Mouse (Mus musculus) embryonic facial prominence, embryonic 11.5 days (tissue): Measurements from ENCODE around the gene Acyp1. TPM values are rescaled to one million over a fixed set of nuclear protein-coding genes. Genes with fewer than 3 reads are reported as not detected.

ENCODE experiments used
- ATAC-seq: fragments of 200-750 bp; cut with Nextera tagmentation; replicated peaks from 2 replicates; pipeline ENCODE4 v1.8.0; 2017; ENCODE audit warnings: low read depth; ENCODE audit not compliant: insufficient number of reproducible peaks, low FRiP score, low TSS enrichment
- DNase-seq: peaks from one replicate; pipeline ENCODE4 v3.0.0-alpha.2; 2015; ENCODE audit warnings: low spot score
- H3K27ac ChIP-seq: fragments of 300-500 bp; sonication (generic); replicated peaks from 2 replicates; pipeline ENCODE4 v1.5.1; 2014; ENCODE audit warnings: mild to moderate bottlenecking, low read depth, low read length, control low read depth
- H3K27me3 ChIP-seq: fragments of 300-500 bp; sonication (generic); 2 replicates; pipeline ENCODE4 v1.6.1; 2014; ENCODE audit warnings: mild to moderate bottlenecking, low read length, moderate library complexity, mixed read lengths; ENCODE audit not compliant: control insufficient read depth, insufficient read depth
- H3K36me3 ChIP-seq: fragments of 300-500 bp; sonication (generic); replicated peaks from 2 replicates; pipeline ENCODE4 v1.6.1; 2014; ENCODE audit warnings: low read depth, mild to moderate bottlenecking, low read length, moderate library complexity, mixed read lengths; ENCODE audit not compliant: control insufficient read depth, insufficient read depth
- H3K4me1 ChIP-seq: fragments of 300-500 bp; sonication (generic); 2 replicates; pipeline ENCODE4 v1.6.1; 2014; ENCODE audit warnings: low read length, mixed read lengths; ENCODE audit not compliant: control insufficient read depth, insufficient read depth
- H3K4me2 ChIP-seq: fragments of 300-500 bp; sonication (generic); 2 replicates; pipeline ENCODE4 v1.6.1; 2014; ENCODE audit warnings: low read depth, mild to moderate bottlenecking, control low read depth, low read length, moderate library complexity
- H3K4me3 ChIP-seq: fragments of 300-500 bp; sonication (generic); 2 replicates; pipeline ENCODE4 v1.5.1; 2014; ENCODE audit warnings: low read depth, low read length, control low read depth
- H3K9ac ChIP-seq: fragments of 300-500 bp; sonication (generic); replicated peaks from 2 replicates; pipeline ENCODE4 v1.6.1; 2014; ENCODE audit warnings: mild to moderate bottlenecking, control low read depth, low read length
- H3K9me3 ChIP-seq: fragments of 300-500 bp; sonication (generic); replicated peaks from 2 replicates; pipeline ENCODE4 v1.6.1; 2016; ENCODE audit warnings: mild to moderate bottlenecking, low read length, inconsistent platforms, mixed read lengths; ENCODE audit not compliant: control insufficient read depth
- WGBS: fragments of 180-500 bp; shearing (Covaris S2); extraction: QIAGEN DNeasy Blood & Tissue Kit; methylation state at CpG from one replicate; pipeline ENCODE4 v1.1.7; 2014; 5-methylcytosine and 5-hydroxymethylcytosine counted together
- polyA plus RNA-seq: library from polyadenylated mRNA; unstranded; fragments of >200 nt; fragmentation: Nextera tagmentation; extraction: Ambion mirVana; gene quantifications from 2 replicates; pipeline ENCODE4 v1.2.1, GENCODE M21; 2014

Gene Acyp1
- polyA plus RNA-seq, 1 experiment from 2014 or later: 58.5 TPM

DNA sequence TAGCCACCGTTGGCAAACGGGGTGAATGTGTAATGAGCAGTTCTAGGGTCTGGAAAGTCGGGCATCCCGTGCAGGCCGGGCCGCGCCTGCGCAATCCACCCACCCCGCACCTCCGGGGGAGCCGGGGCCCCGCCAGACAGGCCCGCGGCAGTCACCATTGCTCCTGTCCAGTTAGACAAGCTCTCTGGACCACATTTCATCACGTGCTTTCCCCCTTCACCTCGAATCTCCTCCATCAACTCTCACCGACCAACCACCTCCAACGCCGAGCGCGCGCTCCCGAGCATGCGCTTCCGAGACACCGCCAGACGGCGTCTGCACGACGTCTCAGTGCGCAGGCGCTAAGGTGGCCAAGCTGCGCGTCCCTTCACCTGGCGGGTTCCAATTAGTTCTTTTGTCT, 17.9 kb downstream of the Acyp1 start, which contains the start of gene Mlh3:
Gene Mlh3 (minus strand): TSS at position 281 of the 400 bp plus-strand sequence.
- Histone ChIP-seq H3K4me2 (peak within 1 kb of the TSS; percentile 45), H3K27ac (peak within 1 kb of the TSS; percentile 62), H3K4me3 (peak within 1 kb of the TSS; percentile 42), H3K4me1 (no peaks in the 10 kb centered on the region; the same call in 1 of the 2 replicates), H3K27me3 (no peaks in the 10 kb centered on the region), H3K36me3 (no peaks in the 10 kb centered on the region), H3K9ac (peak within 1 kb of the TSS; percentile 76), H3K9me3 (no peaks in the 10 kb centered on the region)
- peak; percentile 88 for ATAC-seq
- peak; percentile 90 for DNase-seq
- WGBS: 2% methylated on average over 35 of the region's 35 CpGs

DNA sequence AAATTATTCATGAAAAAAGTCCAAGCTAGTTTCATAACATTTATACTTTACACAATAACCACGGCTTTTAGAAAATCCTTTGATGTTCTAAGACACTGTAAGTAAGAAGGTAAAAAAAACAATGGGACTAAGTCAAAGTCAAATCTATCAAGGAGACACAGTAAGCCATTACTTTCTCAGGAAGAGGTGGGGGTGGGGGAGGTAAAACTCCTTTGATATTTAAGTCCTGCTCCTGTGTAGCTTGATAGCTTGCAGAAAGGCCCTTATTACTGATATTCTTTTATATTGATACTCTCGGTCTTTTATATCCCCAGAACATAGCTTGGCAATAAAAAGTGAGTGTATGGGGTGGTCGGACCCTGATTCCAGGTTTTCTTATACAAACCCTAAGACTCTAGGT, 18.4 kb downstream of the Acyp1 start:
- no peak for ATAC-seq
- no peaks in the 10 kb centered on the region for H3K27me3 ChIP-seq
- 0 out of 2 replicates have a peak overlapping the region, but pooled peaks have one; percentile 62 for H3K27ac ChIP-seq
- H3K4me3 ChIP-seq: peak overlapping the region; percentile 42
- no peak for DNase-seq
- H3K36me3 ChIP-seq: no peaks in the 10 kb centered on the region
- peak overlapping the region; percentile 76 for H3K9ac ChIP-seq
- WGBS: 55% methylated on average over 3 of the region's 3 CpGs
- no peaks in the 10 kb centered on the region for H3K9me3 ChIP-seq
- peak overlapping the region; percentile 45 for H3K4me2 ChIP-seq
- no peaks in the 10 kb centered on the region; the same call in 1 of the 2 replicates for H3K4me1 ChIP-seq

GRCm38 (mm10) chr12:85266248-85266647, 22.0 kb downstream of the Acyp1 start:
- Histone ChIP-seq H3K9ac (no peak overlapping the region), H3K27ac (no peak overlapping the region), H3K27me3 (no peaks in the 10 kb centered on the region), H3K9me3 (no peaks in the 10 kb centered on the region), H3K36me3 (no peaks in the 10 kb centered on the region), H3K4me2 (no peak overlapping the region), H3K4me1 (no peaks in the 10 kb centered on the region), H3K4me3 (no peak overlapping the region)
- WGBS: 91% methylated on average over 3 of the region's 3 CpGs
- DNase-seq (no peak), ATAC-seq (no peak)

DNA sequence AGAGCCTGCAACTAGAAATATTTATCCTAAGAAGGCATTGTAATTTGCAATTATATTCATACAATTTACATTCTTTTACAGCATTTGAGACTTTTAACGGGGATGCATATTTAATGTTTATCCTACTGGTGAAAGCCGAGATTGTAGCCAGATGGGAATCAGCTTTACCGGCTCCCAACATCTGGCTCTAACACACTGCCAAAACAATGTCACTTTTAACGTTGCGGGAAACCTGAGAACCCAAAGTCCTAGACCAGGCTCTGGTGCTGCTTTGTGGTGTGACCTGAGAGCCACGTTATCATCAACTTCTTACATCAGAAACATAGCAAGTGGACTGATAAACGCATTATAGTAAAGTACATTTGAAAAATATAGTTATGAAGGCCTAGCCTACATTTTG, 23.3 kb downstream of the Acyp1 start:
- no peak overlapping the region for H3K4me3 ChIP-seq
- 18% methylated on average over 7 of the region's 7 CpGs for WGBS
- H3K36me3 ChIP-seq: no peaks in the 10 kb centered on the region
- no peak overlapping the region for H3K4me2 ChIP-seq
- H3K27ac ChIP-seq: no peak overlapping the region
- ATAC-seq: no peak
- peak; percentile 84 for DNase-seq
- no peaks in the 10 kb centered on the region for H3K27me3 ChIP-seq
- no peaks in the 10 kb centered on the region for H3K4me1 ChIP-seq
- no peak overlapping the region for H3K9ac ChIP-seq
- H3K9me3 ChIP-seq: no peaks in the 10 kb centered on the region

DNA sequence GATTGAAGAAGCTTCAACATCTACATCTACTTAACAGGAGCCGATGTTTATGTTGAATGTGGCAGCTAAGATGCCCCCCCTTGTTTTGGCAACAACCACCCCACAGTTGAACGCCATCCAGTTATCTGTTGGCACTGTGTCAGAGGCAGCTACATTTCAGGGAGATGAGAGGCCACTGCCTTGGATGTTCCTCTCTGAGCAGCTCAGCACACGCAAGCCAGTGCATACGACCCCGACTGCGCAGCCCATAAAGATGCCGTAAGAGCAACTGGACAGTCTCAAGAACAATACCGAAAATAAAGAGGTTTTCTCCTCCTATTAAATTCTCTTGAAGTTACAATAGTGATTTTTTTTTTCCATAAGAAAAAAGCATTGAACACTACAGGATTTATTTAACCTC, 23.7 kb downstream of the Acyp1 start:
- ATAC-seq: no peak
- H3K4me1 ChIP-seq: no peaks in the 10 kb centered on the region
- no peaks in the 10 kb centered on the region for H3K36me3 ChIP-seq
- peak overlapping the region; percentile 56 for H3K27ac ChIP-seq
- no peak overlapping the region for H3K4me2 ChIP-seq
- no peaks in the 10 kb centered on the region for H3K9me3 ChIP-seq
- no peaks in the 10 kb centered on the region for H3K27me3 ChIP-seq
- no peak overlapping the region for H3K9ac ChIP-seq
- H3K4me3 ChIP-seq: no peak overlapping the region
- no peak for DNase-seq
- 63% methylated on average over 8 of the region's 8 CpGs for WGBS

GRCm38 (mm10) chr12:85263190-85263589, 25.0 kb downstream of the Acyp1 start:
- Histone ChIP-seq H3K27me3 (no peaks in the 10 kb centered on the region), H3K36me3 (no peaks in the 10 kb centered on the region), H3K4me2 (no peak overlapping the region), H3K4me3 (no peak overlapping the region), H3K4me1 (no peaks in the 10 kb centered on the region), H3K9ac (no peak overlapping the region), H3K9me3 (no peaks in the 10 kb centered on the region), H3K27ac (no peak overlapping the region)
- DNase-seq: no peak
- no peak for ATAC-seq
- 81% methylated on average over 5 of the region's 5 CpGs for WGBS

GRCm38 (mm10) chr12:85262489-85262888, 25.7 kb downstream of the Acyp1 start:
- H3K9ac ChIP-seq: no peak overlapping the region; the same call in 1 of the 2 replicates

DNA sequence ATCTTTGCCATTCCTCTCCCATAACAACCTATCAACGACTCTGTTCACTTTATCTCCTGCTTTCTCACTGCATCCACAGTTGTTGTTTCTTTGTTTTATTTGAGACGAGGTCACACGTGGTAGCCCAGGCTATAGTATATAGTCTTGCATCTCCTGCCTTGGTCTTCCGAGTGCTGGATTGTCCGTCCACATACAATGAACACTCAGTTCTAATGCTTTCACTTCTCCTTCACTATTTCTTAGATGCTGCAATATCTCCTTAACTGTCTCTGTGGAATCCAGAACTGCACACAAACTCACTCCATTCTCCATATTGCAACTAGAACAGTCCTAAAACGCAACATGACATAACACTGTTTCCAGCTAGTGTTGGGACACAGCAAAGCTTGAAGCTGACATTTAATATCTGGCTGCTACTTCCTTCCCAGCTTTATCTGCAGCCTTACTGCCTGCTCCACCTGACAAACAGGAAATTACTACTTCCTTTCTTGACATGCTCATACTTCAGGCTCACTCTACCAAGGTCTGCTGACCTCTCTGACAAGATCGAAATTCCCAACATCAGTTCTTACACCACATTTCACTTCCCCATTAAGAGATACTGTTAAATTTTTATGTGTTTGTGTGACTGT, 31.1 kb downstream of the Acyp1 start:
- Histone ChIP-seq H3K27ac (no peak overlapping the region), H3K4me3 (no peak overlapping the region), H3K36me3 (no peaks in the 10 kb centered on the region), H3K4me1 (peaks cover 3% of the 10 kb centered on the region; the same call in 1 of the 2 replicates), H3K4me2 (no peak overlapping the region), H3K27me3 (no peaks in the 10 kb centered on the region), H3K9ac (no peak overlapping the region), H3K9me3 (no peaks in the 10 kb centered on the region)
- WGBS: 80% methylated on average over 7 of the region's 7 CpGs
- ATAC-seq (no peak), DNase-seq (no peak)

More at GRCm38 (mm10) chr12:85262489-85262888, 25.7 kb downstream of the Acyp1 start:
- WGBS: 35% methylated on average over 10 of the region's 10 CpGs
- H3K4me2 ChIP-seq: no peak overlapping the region
- no peak overlapping the region for H3K27ac ChIP-seq
- no peaks in the 10 kb centered on the region for H3K9me3 ChIP-seq
- ATAC-seq: peak; percentile 58; the same call in 1 of the 2 replicates
- H3K4me3 ChIP-seq: no peak overlapping the region
- no peaks in the 10 kb centered on the region for H3K27me3 ChIP-seq
- H3K36me3 ChIP-seq: no peaks in the 10 kb centered on the region
- H3K4me1 ChIP-seq: no peaks in the 10 kb centered on the region
- DNase-seq: peak; percentile 84
